ENCODE assay signal across 11 mouse cellular contexts in genomic region chr4:57772851-57773510, GRCm38 (mm10). TPM values are rescaled to one million over a fixed set of nuclear protein-coding genes. Genes with fewer than 3 reads are reported as not detected.
DNase-seq lines count a peak whose midpoint lies in the region; ATAC-seq and TF ChIP-seq lines count a peak whose summit lies in the region.
"Had no signal": no experiment of that assay in that cellular context is flagged by ENCODE, and none has a peak within 500 bp of the region (broad histone marks: within the 10 kb centered on the region; RNA-seq: fewer than 3 reads in every experiment).

No protein-coding gene starts in this region.

- no peak for ATAC-seq in lung, postnatal 0 days
- no peak for ATAC-seq in midbrain, embryonic 15.5 days (replicated peaks)
- ATAC-seq: Patski had no signal

- H3K27me3 ChIP-seq in lung, postnatal 0 days (replicated peaks; ENCODE audit: insufficient read depth, low read length) = no peaks in the 10 kb centered on the region
- no peaks in the 10 kb centered on the region for H3K27me3 ChIP-seq in midbrain, embryonic 15.5 days (replicated peaks)
- H3K27me3 ChIP-seq: Patski had no signal

- H3K27ac ChIP-seq in lung, postnatal 0 days (ENCODE audit: low read length) = no peak overlapping the region
- H3K27ac ChIP-seq in midbrain, embryonic 15.5 days = no peak overlapping the region
- H3K27ac ChIP-seq: midbrain, embryonic 10.5 days had no signal

- H3K4me1 ChIP-seq in lung, postnatal 0 days (ENCODE audit: insufficient read depth, low read depth, low read length) = no peaks in the 10 kb centered on the region
- no peaks in the 10 kb centered on the region for H3K4me1 ChIP-seq in midbrain, embryonic 15.5 days

- DNase-seq in lung, postnatal 36 days = peak; percentile 38
- no peak for DNase-seq in lung, postnatal 0 days (ENCODE audit: low spot score)
- DNase-seq in heart, adult 18-20 months = peak; percentile 75 to 83
- DNase-seq in kidney, postnatal 10 days = peak; percentile 75
- DNase-seq in testis, postnatal 14 days (ENCODE audit: low spot score) = peak; percentile 46
- no peak for DNase-seq in layer of hippocampus, postnatal 25 days (ENCODE audit: extremely low spot score in 1 of 2, low spot score in 1 of 2)
- DNase-seq in cerebellum, postnatal 4 days (ENCODE audit: low spot score in 2 of 2) = no peak
- DNase-seq: cerebellum, adult 9-10 months had no signal

- 20% methylated on average over 11 of the region's 11 CpGs for WGBS in lung, postnatal 0 days
- 70% methylated on average over 11 of the region's 11 CpGs for WGBS in midbrain, embryonic 15.5 days

- no peak for TF ChIP-seq EP300 in lung, postnatal 0 days (IDR thresholded peaks at IDR 0.05)

- no peak overlapping the region for H3K9ac ChIP-seq in lung, postnatal 0 days (replicated peaks; ENCODE audit: low read depth)
- H3K9ac ChIP-seq in midbrain, embryonic 15.5 days = no peak overlapping the region

- no peak for TF ChIP-seq CTCF in lung, postnatal 0 days (IDR thresholded peaks at IDR 0.05)

- H3K36me3 ChIP-seq in lung, postnatal 0 days (ENCODE audit: insufficient read depth, low read length) = no peaks in the 10 kb centered on the region
- H3K36me3 ChIP-seq in midbrain, embryonic 15.5 days (replicated peaks) = no peaks in the 10 kb centered on the region
- H3K36me3 ChIP-seq: midbrain, embryonic 10.5 days had no signal

- H3K9me3 ChIP-seq in lung, postnatal 0 days (ENCODE audit: low read length) = no peaks in the 10 kb centered on the region
- H3K9me3 ChIP-seq in midbrain, embryonic 15.5 days = no peaks in the 10 kb centered on the region
- H3K9me3 ChIP-seq: midbrain, embryonic 10.5 days had no signal

- H3K4me3 ChIP-seq in lung, postnatal 0 days (ENCODE audit: low read depth, low read length) = no peak overlapping the region
- H3K4me3 ChIP-seq in midbrain, embryonic 15.5 days = no peak overlapping the region
- H3K4me3 ChIP-seq: midbrain, embryonic 10.5 days had no signal

- no peak overlapping the region for H3K4me2 ChIP-seq in lung, postnatal 0 days (replicated peaks; ENCODE audit: low read depth, low read length)
- no peak overlapping the region for H3K4me2 ChIP-seq in midbrain, embryonic 15.5 days

RNA-seq across cellular contexts. Expression of gene Akap2, which starts 55.5 kb away (rescaled TPM):
- polyA plus RNA-seq in lung, postnatal 0 days (2015; fragmentation: Nextera tagmentation; extraction: Ambion mirVana) = 112 and 126 TPM in 2 replicates
- total RNA-seq in heart, adult 18-20 months (2021) = 10 to 100 TPM; 90.7 to 99.5 TPM
- 10 to 100 TPM; 42.3 to 42.5 TPM for total RNA-seq in layer of hippocampus, postnatal 25 days (2021)
- polyA plus RNA-seq in midbrain, embryonic 15.5 days (2015; fragmentation: Nextera tagmentation; extraction: Ambion mirVana) = 9.8 and 10.2 TPM in 2 replicates

Comparison
In these comparisons a context has a peak if more than half of its experiments do, and no peak if none do; other contexts are left out.
1. DNase-seq: peak in lung, postnatal 36 days (single experiment), heart, adult 18-20 months (2 of 2), kidney, postnatal 10 days (single experiment) and testis, postnatal 14 days (single experiment); none in lung, postnatal 0 days (single experiment), layer of hippocampus, postnatal 25 days (0 of 2) and cerebellum, postnatal 4 days (0 of 2).